Comparison of ENCODE assay signal across 7 mouse cellular contexts in the genomic region with DNA sequence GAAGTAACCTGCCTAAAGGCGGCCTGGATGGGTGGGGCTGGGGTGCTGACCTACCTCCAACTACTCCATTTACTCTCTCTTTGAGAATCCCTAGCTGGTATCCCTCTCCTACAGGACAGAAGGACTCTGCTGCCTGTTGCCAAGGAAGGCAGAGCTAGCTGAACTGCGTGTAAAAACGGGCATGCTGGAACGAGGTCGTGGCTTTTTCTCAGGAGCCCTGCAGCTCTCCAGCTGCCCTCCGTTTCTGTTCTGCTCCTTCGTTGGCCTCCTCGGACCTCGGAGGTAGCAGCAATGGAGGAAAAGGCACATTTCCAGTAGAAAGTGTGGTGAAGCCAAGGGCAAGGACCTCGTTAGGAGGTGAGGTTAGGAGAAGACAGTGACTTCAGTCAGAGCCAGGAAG. TPM values are rescaled to one million over a fixed set of nuclear protein-coding genes. Genes with fewer than 3 reads are reported as not detected.
A peak's percentile ranks its signal among the peaks of the same experiment; 100 is the strongest.
DNase-seq lines count a peak whose midpoint lies in the region; ATAC-seq lines count a peak whose summit lies in the region.

No protein-coding gene starts in this region.

- H3K4me1 ChIP-seq in liver, embryonic 11.5 days (replicated peaks; ENCODE audit: control insufficient read depth, insufficient read depth, low read length), result peaks cover 43% of the 10 kb centered on the region
- H3K4me1 ChIP-seq in embryonic facial prominence, embryonic 14.5 days (ENCODE audit: control insufficient read depth, insufficient read depth, low read length), result peaks cover 44% of the 10 kb centered on the region
- peaks cover 47% of the 10 kb centered on the region for H3K4me1 ChIP-seq in hindbrain, embryonic 13.5 days (replicated peaks)
- H3K4me1 ChIP-seq in neural tube, embryonic 13.5 days (replicated peaks), result peaks cover 53% of the 10 kb centered on the region

- H3K4me2 ChIP-seq in liver, embryonic 11.5 days, result peak overlapping the region; percentile 36
- H3K4me2 ChIP-seq in embryonic facial prominence, embryonic 14.5 days (ENCODE audit: low read depth, low read length), result peak overlapping the region; percentile 37
- H3K4me2 ChIP-seq in hindbrain, embryonic 13.5 days, result peak overlapping the region; percentile 16; the same call in 1 of the 2 replicates
- H3K4me2 ChIP-seq in neural tube, embryonic 13.5 days, result peak overlapping the region; percentile 5; the same call in 1 of the 2 replicates

- no peak overlapping the region for H3K4me3 ChIP-seq in liver, embryonic 11.5 days (ENCODE audit: low read depth, low read length)
- peak overlapping the region; percentile 1 for H3K4me3 ChIP-seq in embryonic facial prominence, embryonic 14.5 days (ENCODE audit: low read depth, low read length)
- no peak overlapping the region for H3K4me3 ChIP-seq in hindbrain, embryonic 13.5 days
- no peak overlapping the region for H3K4me3 ChIP-seq in neural tube, embryonic 13.5 days

- no peak for ATAC-seq in liver, embryonic 11.5 days (replicated peaks; ENCODE audit: low FRiP score)
- ATAC-seq in embryonic facial prominence, embryonic 14.5 days (ENCODE audit: low read depth), result no peak
- ATAC-seq in hindbrain, embryonic 13.5 days (ENCODE audit: low FRiP score), result no peak
- ATAC-seq in neural tube, embryonic 13.5 days (ENCODE audit: low read depth), result no peak

- H3K27ac ChIP-seq in liver, embryonic 11.5 days (ENCODE audit: low read depth, low read length), result no peak overlapping the region
- H3K27ac ChIP-seq in embryonic facial prominence, embryonic 14.5 days (replicated peaks; ENCODE audit: low read depth, low read length), result peak overlapping the region; percentile 59
- peak overlapping the region; percentile 58 for H3K27ac ChIP-seq in hindbrain, embryonic 13.5 days
- H3K27ac ChIP-seq in neural tube, embryonic 13.5 days (replicated peaks), result peak overlapping the region; percentile 76

- DNase-seq in liver, embryonic 11.5 days (ENCODE audit: low spot score), result no peak
- no peak for DNase-seq in liver
- DNase-seq in embryonic facial prominence, embryonic 14.5 days (ENCODE audit: low spot score), result no peak
- DNase-seq in layer of hippocampus, adult 9-10 months (ENCODE audit: low spot score), result no peak
- no peak for DNase-seq in thymus, postnatal 10 days (ENCODE audit: low spot score in 2 of 2)

- peaks cover 13% of the 10 kb centered on the region for H3K27me3 ChIP-seq in liver, embryonic 11.5 days (replicated peaks; ENCODE audit: control insufficient read depth, insufficient read depth, low read length)
- no peaks in the 10 kb centered on the region for H3K27me3 ChIP-seq in embryonic facial prominence, embryonic 14.5 days (replicated peaks; ENCODE audit: control insufficient read depth, insufficient read depth, low read length)
- no peaks in the 10 kb centered on the region for H3K27me3 ChIP-seq in hindbrain, embryonic 13.5 days
- no peaks in the 10 kb centered on the region for H3K27me3 ChIP-seq in neural tube, embryonic 13.5 days

- no peak overlapping the region for H3K9ac ChIP-seq in liver, embryonic 11.5 days (ENCODE audit: low read depth, low read length)
- peak overlapping the region; percentile 38 for H3K9ac ChIP-seq in embryonic facial prominence, embryonic 14.5 days (ENCODE audit: low read depth, low read length)
- 0 out of 2 replicates have a peak overlapping the region, but pooled peaks have one; percentile 30 for H3K9ac ChIP-seq in hindbrain, embryonic 13.5 days
- H3K9ac ChIP-seq in neural tube, embryonic 13.5 days, result peak overlapping the region; percentile 41; the same call in 1 of the 2 replicates

- WGBS in liver, embryonic 11.5 days, result 62% methylated on average over 10 of the region's 10 CpGs
- WGBS in embryonic facial prominence, embryonic 14.5 days, result 49% methylated on average over 10 of the region's 10 CpGs
- WGBS in hindbrain, embryonic 13.5 days, result 58% methylated on average over 10 of the region's 10 CpGs
- 61% methylated on average over 10 of the region's 10 CpGs for WGBS in neural tube, embryonic 13.5 days

- no peaks in the 10 kb centered on the region for H3K9me3 ChIP-seq in liver, embryonic 11.5 days (ENCODE audit: control insufficient read depth, low read length)
- H3K9me3 ChIP-seq in embryonic facial prominence, embryonic 14.5 days (ENCODE audit: control insufficient read depth, low read length), result no peaks in the 10 kb centered on the region
- H3K9me3 ChIP-seq in hindbrain, embryonic 13.5 days, result no peaks in the 10 kb centered on the region
- no peaks in the 10 kb centered on the region for H3K9me3 ChIP-seq in neural tube, embryonic 13.5 days

- peaks cover 21% of the 10 kb centered on the region for H3K36me3 ChIP-seq in liver, embryonic 11.5 days (ENCODE audit: control insufficient read depth, insufficient read depth, low read length)
- H3K36me3 ChIP-seq in embryonic facial prominence, embryonic 14.5 days (ENCODE audit: control insufficient read depth, insufficient read depth, low read length), result peaks cover 52% of the 10 kb centered on the region
- peaks cover 61% of the 10 kb centered on the region for H3K36me3 ChIP-seq in hindbrain, embryonic 13.5 days
- H3K36me3 ChIP-seq in neural tube, embryonic 13.5 days, result peaks cover 55% of the 10 kb centered on the region

RNA-seq across cellular contexts. Expression of a gene that starts 11.7 kb away (rescaled TPM):
- polyA plus RNA-seq in liver, embryonic 11.5 days (2014; fragmentation: Nextera tagmentation; extraction: Ambion mirVana), result 70.5 and 78.3 TPM in 2 replicates
- polyA plus RNA-seq in embryonic facial prominence, embryonic 14.5 days (2014; fragmentation: Nextera tagmentation; extraction: Ambion mirVana), result 158 and 169 TPM in 2 replicates
- polyA plus RNA-seq in hindbrain, embryonic 13.5 days (2015; fragmentation: Nextera tagmentation; extraction: Ambion mirVana), result 99.2 and 104 TPM in 2 replicates
- polyA plus RNA-seq in neural tube, embryonic 13.5 days (2015; fragmentation: Nextera tagmentation; extraction: Ambion mirVana), result 89.8 and 94.5 TPM in 2 replicates

RNA-seq across cellular contexts. Expression of a gene that starts 19.5 kb away (rescaled TPM):
- 3.3 and 4.4 TPM in 2 replicates for polyA plus RNA-seq in liver, embryonic 11.5 days (2014; fragmentation: Nextera tagmentation; extraction: Ambion mirVana)
- polyA plus RNA-seq in embryonic facial prominence, embryonic 14.5 days (2014; fragmentation: Nextera tagmentation; extraction: Ambion mirVana), result 7.8 and 8.6 TPM in 2 replicates
- polyA plus RNA-seq in hindbrain, embryonic 13.5 days (2015; fragmentation: Nextera tagmentation; extraction: Ambion mirVana), result 36.1 and 36.5 TPM in 2 replicates
- polyA plus RNA-seq in neural tube, embryonic 13.5 days (2015; fragmentation: Nextera tagmentation; extraction: Ambion mirVana), result 35.8 and 40.2 TPM in 2 replicates

RNA-seq across cellular contexts. Expression of a gene that starts 27.4 kb away (rescaled TPM):
- 9.5 and 10.5 TPM in 2 replicates for polyA plus RNA-seq in liver, embryonic 11.5 days (2014; fragmentation: Nextera tagmentation; extraction: Ambion mirVana)
- 11.4 and 13.1 TPM in 2 replicates for polyA plus RNA-seq in embryonic facial prominence, embryonic 14.5 days (2014; fragmentation: Nextera tagmentation; extraction: Ambion mirVana)
- 75.1 and 86.5 TPM in 2 replicates for polyA plus RNA-seq in hindbrain, embryonic 13.5 days (2015; fragmentation: Nextera tagmentation; extraction: Ambion mirVana)
- polyA plus RNA-seq in neural tube, embryonic 13.5 days (2015; fragmentation: Nextera tagmentation; extraction: Ambion mirVana), result 68.9 and 71.8 TPM in 2 replicates

RNA-seq across cellular contexts. Expression of a gene that starts 28.4 kb away (rescaled TPM):
- 3.8 and 4.8 TPM in 2 replicates for polyA plus RNA-seq in liver, embryonic 11.5 days (2014; fragmentation: Nextera tagmentation; extraction: Ambion mirVana)
- polyA plus RNA-seq in embryonic facial prominence, embryonic 14.5 days (2014; fragmentation: Nextera tagmentation; extraction: Ambion mirVana), result 13.6 and 14.2 TPM in 2 replicates
- polyA plus RNA-seq in hindbrain, embryonic 13.5 days (2015; fragmentation: Nextera tagmentation; extraction: Ambion mirVana), result 5.9 and 7.1 TPM in 2 replicates
- polyA plus RNA-seq in neural tube, embryonic 13.5 days (2015; fragmentation: Nextera tagmentation; extraction: Ambion mirVana), result 6.7 and 7.0 TPM in 2 replicates

RNA-seq across cellular contexts. Expression of a gene that starts 40.4 kb away (rescaled TPM):
- polyA plus RNA-seq in liver, embryonic 11.5 days (2014; fragmentation: Nextera tagmentation; extraction: Ambion mirVana), result 21.1 and 22.7 TPM in 2 replicates
- polyA plus RNA-seq in embryonic facial prominence, embryonic 14.5 days (2014; fragmentation: Nextera tagmentation; extraction: Ambion mirVana), result 15.5 and 17.8 TPM in 2 replicates
- 24.3 and 24.5 TPM in 2 replicates for polyA plus RNA-seq in hindbrain, embryonic 13.5 days (2015; fragmentation: Nextera tagmentation; extraction: Ambion mirVana)
- 23.9 and 26.7 TPM in 2 replicates for polyA plus RNA-seq in neural tube, embryonic 13.5 days (2015; fragmentation: Nextera tagmentation; extraction: Ambion mirVana)
